27 mouse cellular contexts compared by ENCODE assay signal in the genomic region with DNA sequence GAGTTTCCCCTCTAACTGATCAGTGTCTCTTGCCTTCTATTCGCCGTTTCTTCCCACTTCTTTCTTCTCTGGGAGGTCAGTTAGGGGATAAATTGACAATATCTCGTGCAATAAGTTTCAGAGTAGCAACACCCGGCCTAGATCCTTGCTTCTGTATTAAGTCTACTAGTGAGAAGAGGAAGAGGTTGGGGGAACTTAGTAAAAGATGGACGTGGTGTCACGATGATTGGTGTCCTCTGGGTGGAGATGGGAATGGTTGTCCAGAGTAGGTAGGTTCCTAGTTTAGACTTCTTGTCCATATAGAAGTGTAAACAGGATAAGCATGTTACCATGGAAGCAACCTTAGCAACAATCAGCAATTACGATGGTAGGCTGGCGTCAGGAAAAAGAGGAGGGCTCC. TPM values are rescaled to one million over a fixed set of nuclear protein-coding genes. Genes with fewer than 3 reads are reported as not detected.
DNase-seq lines count a peak whose midpoint lies in the region; ATAC-seq and TF ChIP-seq lines count a peak whose summit lies in the region.
"Had no signal": no experiment of that assay in that cellular context is flagged by ENCODE, and none has a peak within 500 bp of the region (broad histone marks: within the 10 kb centered on the region; RNA-seq: fewer than 3 reads in every experiment).

No protein-coding gene starts in this region.

- TF ChIP-seq POLR2A in testis, adult 2 months (IDR thresholded peaks at IDR 0.05; ENCODE audit: control insufficient read depth, low read depth, low read length) = no peak
- no peak for TF ChIP-seq POLR2A in MEL (IDR thresholded peaks at IDR 0.05; ENCODE audit: control insufficient read depth in 1 of 2, insufficient read depth in 1 of 2, low read depth in 1 of 2, low read length in 2 of 2, poor library complexity in 1 of 2)

- ATAC-seq in liver, embryonic 13.5 days (ENCODE audit: low read depth) = no peak
- ATAC-seq in stomach, postnatal 0 days (ENCODE audit: low FRiP score, low TSS enrichment) = no peak
- ATAC-seq in forebrain, embryonic 16.5 days = no peak
- ATAC-seq in cerebellum, adult (ENCODE audit: insufficient number of reproducible peaks, low FRiP score, low TSS enrichment) = no peak
- ATAC-seq: forebrain, embryonic 13.5 days; hindbrain, embryonic 16.5 days had no signal

- whole genome bisulfite sequencing in liver, embryonic 13.5 days (ENCODE audit: insufficient replicate concordance) = 73% methylated on average over 8 of the region's 8 CpGs
- WGBS in stomach, postnatal 0 days = 83% methylated on average over 8 of the region's 8 CpGs
- 83% methylated on average over 8 of the region's 8 CpGs for WGBS in forebrain, embryonic 16.5 days

- no peaks in the 10 kb centered on the region for H3K9me3 ChIP-seq in MEL (replicated peaks; ENCODE audit: insufficient read depth, low read length)
- no peaks in the 10 kb centered on the region for H3K9me3 ChIP-seq in liver, embryonic 13.5 days (replicated peaks)
- H3K9me3 ChIP-seq in stomach, postnatal 0 days (ENCODE audit: control insufficient read depth, low read length) = no peaks in the 10 kb centered on the region
- H3K9me3 ChIP-seq in forebrain, embryonic 16.5 days (ENCODE audit: control insufficient read depth, low read length) = no peaks in the 10 kb centered on the region
- H3K9me3 ChIP-seq: forebrain, embryonic 13.5 days; heart, embryonic 12.5 days; hindbrain, embryonic 10.5 days; limb, embryonic 10.5 days; limb, embryonic 15.5 days; lung, embryonic 15.5 days; midbrain, embryonic 10.5 days; neural tube, embryonic 12.5 days had no signal

- TF ChIP-seq EP300 in MEL (IDR thresholded peaks at IDR 0.05; ENCODE audit: low read depth in 1 of 2, low read length in 2 of 2) = no peak
- TF ChIP-seq EP300 in stomach, postnatal 0 days (optimal IDR thresholded peaks at IDR 0.05) = no peak

- peak overlapping the region; percentile 91 for H3K4me3 ChIP-seq in testis, adult 2 months (ENCODE audit: control insufficient read depth, low read depth, low read length)
- peak overlapping the region; percentile 54 to 65 for H3K4me3 ChIP-seq in MEL (ENCODE audit: control insufficient read depth in 1 of 2, insufficient read depth in 1 of 2, low read depth in 2 of 2, low read length in 2 of 2)
- H3K4me3 ChIP-seq in liver, embryonic 13.5 days (replicated peaks) = peak overlapping the region; percentile 41
- no peak overlapping the region for H3K4me3 ChIP-seq in stomach, postnatal 0 days (ENCODE audit: low read depth, low read length)
- H3K4me3 ChIP-seq in forebrain, embryonic 16.5 days (replicated peaks; ENCODE audit: low read length) = no peak overlapping the region
- H3K4me3 ChIP-seq: forebrain, embryonic 13.5 days; heart, embryonic 12.5 days; hindbrain, embryonic 10.5 days; layer of hippocampus, adult 2 months; limb, embryonic 10.5 days; limb, embryonic 15.5 days; lung, embryonic 15.5 days; midbrain, embryonic 10.5 days; myocyte; neural tube, embryonic 12.5 days had no signal

- no peak for TF ChIP-seq RAD21 in MEL (IDR thresholded peaks at IDR 0.05; ENCODE audit: low read depth, low read length)

- no peaks in the 10 kb centered on the region for H3K36me3 ChIP-seq in testis, adult 2 months (ENCODE audit: control insufficient read depth, insufficient read depth, low read length)
- H3K36me3 ChIP-seq in MEL (ENCODE audit: control insufficient read depth in 1 of 2, insufficient read depth in 2 of 2, low read length in 2 of 2) = peaks cover 0 to 28% of the 10 kb centered on the region in 2 experiments; a peak in 3 of 4 replicates
- H3K36me3 ChIP-seq in liver, embryonic 13.5 days = peaks cover 78% of the 10 kb centered on the region
- no peaks in the 10 kb centered on the region for H3K36me3 ChIP-seq in stomach, postnatal 0 days (ENCODE audit: control insufficient read depth, insufficient read depth, low read length)
- no peaks in the 10 kb centered on the region for H3K36me3 ChIP-seq in forebrain, embryonic 16.5 days (ENCODE audit: control insufficient read depth, insufficient read depth)
- H3K36me3 ChIP-seq: hindbrain, embryonic 10.5 days; limb, embryonic 10.5 days; limb, embryonic 15.5 days; lung, embryonic 15.5 days; midbrain, embryonic 10.5 days; neural tube, embryonic 12.5 days had no signal

- H3K4me1 ChIP-seq in testis, adult 2 months (ENCODE audit: control insufficient read depth, insufficient read depth, low read length) = no peaks in the 10 kb centered on the region; the same call in 1 of the 2 replicates
- H3K4me1 ChIP-seq in MEL (ENCODE audit: control insufficient read depth in 1 of 2, insufficient read depth in 2 of 2, low read length in 2 of 2) = peaks cover 10 to 30% of the 10 kb centered on the region in 2 experiments
- H3K4me1 ChIP-seq in liver, embryonic 13.5 days (replicated peaks) = peaks cover 97% of the 10 kb centered on the region
- H3K4me1 ChIP-seq in stomach, postnatal 0 days (replicated peaks; ENCODE audit: control insufficient read depth, insufficient read depth) = no peaks in the 10 kb centered on the region
- H3K4me1 ChIP-seq in forebrain, embryonic 16.5 days (replicated peaks; ENCODE audit: control insufficient read depth, insufficient read depth, low read length) = no peaks in the 10 kb centered on the region

- no peaks in the 10 kb centered on the region for H3K27me3 ChIP-seq in testis, adult 2 months (ENCODE audit: control insufficient read depth, insufficient read depth, low read length)
- H3K27me3 ChIP-seq in MEL (ENCODE audit: control insufficient read depth in 1 of 2, insufficient read depth in 2 of 2, low read length in 2 of 2) = no peaks in the 10 kb centered on the region
- H3K27me3 ChIP-seq in liver, embryonic 13.5 days = no peaks in the 10 kb centered on the region
- no peaks in the 10 kb centered on the region for H3K27me3 ChIP-seq in stomach, postnatal 0 days (ENCODE audit: control insufficient read depth, insufficient read depth, low read length)
- no peaks in the 10 kb centered on the region for H3K27me3 ChIP-seq in forebrain, embryonic 16.5 days (replicated peaks; ENCODE audit: control insufficient read depth, insufficient read depth, low read length)
- H3K27me3 ChIP-seq: forebrain, embryonic 13.5 days; heart, embryonic 12.5 days; limb, embryonic 15.5 days; lung, embryonic 15.5 days; neural tube, embryonic 12.5 days had no signal

- H3K27ac ChIP-seq in testis, adult 2 months (ENCODE audit: control insufficient read depth, insufficient read depth, low read depth, low read length) = peak overlapping the region; percentile 33
- H3K27ac ChIP-seq in MEL (ENCODE audit: control insufficient read depth, low read depth, low read length) = peak overlapping the region; percentile 83
- peak overlapping the region; percentile 94 for H3K27ac ChIP-seq in liver, embryonic 13.5 days
- 0 out of 2 replicates have a peak overlapping the region, but pooled peaks have one; percentile 26 for H3K27ac ChIP-seq in stomach, postnatal 0 days (replicated peaks)
- no peak overlapping the region for H3K27ac ChIP-seq in forebrain, embryonic 16.5 days (ENCODE audit: low read length)
- H3K27ac ChIP-seq: forebrain, embryonic 13.5 days; hindbrain, embryonic 10.5 days; layer of hippocampus, adult 2 months; limb, embryonic 10.5 days; limb, embryonic 15.5 days; lung, embryonic 15.5 days; midbrain, embryonic 10.5 days; neural tube, embryonic 12.5 days had no signal

- peaks cover 5% of the 10 kb centered on the region for H3K79me2 ChIP-seq in MEL (ENCODE audit: control insufficient read depth, insufficient read depth, low read length, poor library complexity)

- peak overlapping the region; percentile 62 for H3K9ac ChIP-seq in MEL (ENCODE audit: control insufficient read depth, low read depth, low read length, poor library complexity, severe bottlenecking)
- H3K9ac ChIP-seq in liver, embryonic 13.5 days = peak overlapping the region; percentile 67; the same call in 1 of the 2 replicates
- H3K9ac ChIP-seq in stomach, postnatal 0 days (ENCODE audit: low read length) = no peak overlapping the region
- H3K9ac ChIP-seq in forebrain, embryonic 16.5 days (replicated peaks; ENCODE audit: low read depth, low read length) = no peak overlapping the region
- H3K9ac ChIP-seq: forebrain, embryonic 13.5 days; heart, embryonic 12.5 days; limb, embryonic 15.5 days; lung, embryonic 15.5 days; neural tube, embryonic 12.5 days had no signal

- H3K4me2 ChIP-seq in liver, embryonic 13.5 days = peak overlapping the region; percentile 67
- H3K4me2 ChIP-seq in stomach, postnatal 0 days (replicated peaks; ENCODE audit: low read depth) = no peak overlapping the region
- H3K4me2 ChIP-seq in forebrain, embryonic 16.5 days (ENCODE audit: low read length) = no peak overlapping the region
- H3K4me2 ChIP-seq: forebrain, embryonic 13.5 days; heart, embryonic 12.5 days; limb, embryonic 15.5 days; lung, embryonic 15.5 days; neural tube, embryonic 12.5 days had no signal

- no peak for DNase-seq in testis, postnatal 10 days (ENCODE audit: low spot score)
- DNase-seq in MEL (ENCODE audit: low read depth, low spot score) = peak; percentile 92
- no peak for DNase-seq in liver, embryonic 13.5 days
- DNase-seq in stomach, postnatal 0 days (ENCODE audit: low spot score) = no peak
- no peak for DNase-seq in kidney, adult 11 months
- DNase-seq: adrenal gland, postnatal 14 days; cerebellum, adult 2 months; cerebellum, postnatal 14 days; gastrocnemius, postnatal 25 days; heart, adult 11 months; kidney, adult 2 months; kidney, postnatal 36 days; thymus, postnatal 14 days had no signal

- TF ChIP-seq CTCF in testis, adult 2 months (IDR thresholded peaks at IDR 0.05; ENCODE audit: control insufficient read depth, insufficient read depth, insufficient replicate concordance, low read depth, low read length) = no peak
- no peak for TF ChIP-seq CTCF in MEL (IDR thresholded peaks at IDR 0.05 in 2 of 3, conservative IDR thresholded peaks at IDR 0.05 in 1 of 3; ENCODE audit: control insufficient read depth in 1 of 3, insufficient read depth in 1 of 3, low read depth in 2 of 3, low read length in 3 of 3, poor library complexity in 1 of 3, severe bottlenecking in 1 of 3)
- TF ChIP-seq CTCF in stomach, postnatal 0 days (IDR thresholded peaks at IDR 0.05; ENCODE audit: low read depth) = no peak

TF ChIP-seq in MEL, 35 proteins besides CTCF, POLR2A, EP300 and RAD21 (continues in another document):
- peak; percentile 84 for TF ChIP-seq MXI1 (IDR thresholded peaks at IDR 0.05; ENCODE audit: low read depth, low read length)
- TF ChIP-seq NRF1 (IDR thresholded peaks at IDR 0.05; ENCODE audit: insufficient read depth, low read depth, low read length, poor library complexity, severe bottlenecking) = no peak
- no peak for TF ChIP-seq CHD2 (IDR thresholded peaks at IDR 0.05; ENCODE audit: low read length)
- peak; percentile 42; the same call in 1 of the 2 replicates for TF ChIP-seq ETS1 (IDR thresholded peaks at IDR 0.05; ENCODE audit: low read depth, low read length)

RNA-seq across cellular contexts. Expression of a gene that starts 47.5 kb away (rescaled TPM):
- 21.8 and 22.8 TPM in 2 replicates for polyA plus RNA-seq in testis, adult 2 months (2012; rRNA removed)
- 21.1 and 22.9 TPM in 2 replicates for total RNA-seq in MEL (2012; rRNA removed)
- polyA plus RNA-seq in MEL (2012; ENCODE audit: insufficient read depth in 1 of 2, insufficient read length in 2 of 2, low read depth in 1 of 2, low replicate concordance in 2 of 2, missing spikeins in 1 of 2) = 10 to 100 TPM in 1 of 2 experiments, not detected in 1; 18.8 TPM
- polyA plus RNA-seq in liver, embryonic 13.5 days (2015; fragmentation: Nextera tagmentation; extraction: Ambion mirVana) = 27.5 and 28.8 TPM in 2 replicates
- 9.0 and 13.5 TPM in 2 replicates for polyA plus RNA-seq in stomach, postnatal 0 days (2015; fragmentation: Nextera tagmentation; extraction: Ambion mirVana)
- polyA plus RNA-seq in forebrain, embryonic 16.5 days (2015; fragmentation: Nextera tagmentation; extraction: Ambion mirVana) = 9.3 and 11.1 TPM in 2 replicates

Comparison
In these comparisons a context has a peak if more than half of its experiments do, and no peak if none do; other contexts are left out.
1. H3K4me3 ChIP-seq: peak in testis, adult 2 months (single experiment), MEL (2 of 2) and liver, embryonic 13.5 days (single experiment); none in stomach, postnatal 0 days (single experiment) and forebrain, embryonic 16.5 days (single experiment).
2. H3K9ac ChIP-seq: peak in MEL (single experiment) and liver, embryonic 13.5 days (single experiment); none in stomach, postnatal 0 days (single experiment) and forebrain, embryonic 16.5 days (single experiment).